Mouse (Mus musculus): ENCODE data around the gene Fam89b.

DNA sequence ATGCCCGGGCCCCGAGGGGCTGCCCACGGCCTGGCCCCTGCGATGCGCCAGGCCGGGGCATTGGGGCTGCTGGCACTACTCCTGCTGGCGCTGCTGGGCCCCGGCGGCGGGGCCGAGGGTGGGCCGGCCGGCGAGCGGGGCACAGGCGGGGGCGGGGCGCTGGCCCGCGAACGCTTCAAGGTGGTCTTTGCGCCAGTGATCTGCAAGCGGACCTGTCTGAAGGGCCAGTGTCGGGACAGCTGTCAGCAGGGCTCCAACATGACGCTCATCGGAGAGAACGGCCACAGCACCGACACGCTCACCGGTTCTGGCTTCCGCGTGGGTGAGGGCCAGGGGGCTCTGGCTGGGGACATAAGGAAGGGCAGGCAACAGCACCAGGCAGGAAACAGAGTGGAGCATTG is 12.8 kb upstream of the Fam89b start:
- TF ChIP-seq CTCF (IDR thresholded peaks at IDR 0.05; ENCODE audit: control insufficient read depth, insufficient read depth, insufficient replicate concordance, low read depth, low read length) (no peak), POLR2A (IDR thresholded peaks at IDR 0.05; ENCODE audit: control insufficient read depth, low read depth, low read length) (no peak)
